Mouse (Mus musculus): ENCODE results near the gene Cisd3. TPM values are rescaled to one million over a fixed set of nuclear protein-coding genes. Genes with fewer than 3 reads are reported as not detected.
"Not testable (repeated sequence)": the region's sequence is repeated elsewhere in the genome, so short reads cannot be mapped to it uniquely, and the experiment has no call there.

The Cisd3 gene
- total RNA-seq (2017), result 2.8 and 5.6 TPM in 2 replicates

DNA sequence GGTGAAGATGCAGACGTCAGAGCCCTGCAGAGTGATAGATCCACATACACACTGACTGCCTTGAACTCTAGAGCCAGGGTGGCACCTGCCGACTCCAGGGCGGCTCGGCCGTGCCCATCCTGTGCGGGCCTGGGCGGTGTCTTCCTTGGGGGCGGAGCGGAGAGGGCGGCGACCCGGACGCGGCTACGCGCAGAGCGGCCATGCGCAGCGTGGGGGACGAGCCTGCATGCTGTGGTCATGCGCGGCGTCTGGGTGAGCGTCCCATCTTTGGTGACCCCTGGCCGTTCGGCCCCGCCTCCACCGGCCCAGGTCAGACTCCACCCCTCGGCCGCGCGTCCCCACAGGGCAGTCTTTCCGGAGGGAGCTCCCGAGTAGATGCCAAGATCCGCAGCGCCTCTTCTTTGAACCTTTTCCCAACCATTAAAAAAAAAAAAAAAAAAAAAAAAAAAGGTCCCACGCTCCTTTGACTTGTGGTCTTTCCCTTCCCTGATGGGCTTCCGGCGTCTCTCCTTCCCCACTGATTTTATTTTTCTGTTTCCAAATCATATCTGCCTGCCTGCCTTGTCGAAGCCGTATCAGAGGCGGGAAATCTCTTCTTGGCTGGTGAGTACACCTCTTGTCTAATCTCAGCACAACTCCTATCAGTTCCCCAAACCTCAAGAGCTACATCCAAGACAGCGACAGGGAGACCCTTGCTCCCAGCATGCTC, at the start of gene Cisd3:
TSS of gene Cisd3 (plus strand) at position 214 of the 709 bp plus-strand sequence.
- peak; percentile 78 for ATAC-seq (replicated peaks; ENCODE audit: low read depth, poor library complexity, severe bottlenecking)

DNA sequence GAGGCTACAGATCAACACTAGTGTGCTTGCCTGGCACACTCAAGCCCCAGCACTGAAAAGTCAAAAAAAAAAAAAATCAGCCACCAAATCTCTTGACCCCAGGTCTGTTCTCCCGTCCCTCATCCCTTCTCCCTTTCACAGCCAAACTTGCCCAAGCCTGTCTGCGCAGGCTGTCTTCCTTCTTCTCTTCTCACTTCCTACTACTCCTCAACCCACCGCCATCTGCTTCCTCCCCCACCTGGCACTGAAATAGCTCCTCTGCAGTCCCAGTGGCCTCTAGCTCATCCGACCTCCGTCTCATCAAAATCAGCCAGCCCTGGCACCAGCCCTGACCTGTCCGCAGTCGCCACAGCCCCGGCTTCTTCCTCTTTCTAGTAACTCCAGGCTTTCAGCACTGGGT, 44.0 kb upstream of the Cisd3 start:
- peak; percentile 92 for ATAC-seq (replicated peaks; ENCODE audit: low read depth, poor library complexity, severe bottlenecking)

DNA sequence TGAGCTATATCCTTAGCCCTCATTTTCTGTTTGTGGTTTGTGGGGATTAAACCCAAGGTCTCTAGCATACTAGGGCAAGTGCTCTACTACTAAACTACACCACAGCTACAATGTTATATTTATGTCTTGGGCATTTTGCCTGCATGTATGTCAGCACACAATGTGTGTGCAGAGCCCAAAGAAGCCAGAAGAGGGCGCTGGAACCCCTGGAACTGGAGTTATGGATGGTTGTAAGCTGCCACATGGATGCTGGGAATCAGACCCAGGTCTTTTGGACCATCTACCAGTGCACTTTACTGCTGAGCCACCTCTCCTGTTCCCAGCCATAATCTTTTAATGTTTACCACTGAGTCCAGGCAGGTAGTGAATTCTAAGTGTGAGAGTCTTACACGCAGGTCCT, 42.9 kb upstream of the Cisd3 start:
- no peak for ATAC-seq (replicated peaks; ENCODE audit: low read depth, poor library complexity, severe bottlenecking)

DNA sequence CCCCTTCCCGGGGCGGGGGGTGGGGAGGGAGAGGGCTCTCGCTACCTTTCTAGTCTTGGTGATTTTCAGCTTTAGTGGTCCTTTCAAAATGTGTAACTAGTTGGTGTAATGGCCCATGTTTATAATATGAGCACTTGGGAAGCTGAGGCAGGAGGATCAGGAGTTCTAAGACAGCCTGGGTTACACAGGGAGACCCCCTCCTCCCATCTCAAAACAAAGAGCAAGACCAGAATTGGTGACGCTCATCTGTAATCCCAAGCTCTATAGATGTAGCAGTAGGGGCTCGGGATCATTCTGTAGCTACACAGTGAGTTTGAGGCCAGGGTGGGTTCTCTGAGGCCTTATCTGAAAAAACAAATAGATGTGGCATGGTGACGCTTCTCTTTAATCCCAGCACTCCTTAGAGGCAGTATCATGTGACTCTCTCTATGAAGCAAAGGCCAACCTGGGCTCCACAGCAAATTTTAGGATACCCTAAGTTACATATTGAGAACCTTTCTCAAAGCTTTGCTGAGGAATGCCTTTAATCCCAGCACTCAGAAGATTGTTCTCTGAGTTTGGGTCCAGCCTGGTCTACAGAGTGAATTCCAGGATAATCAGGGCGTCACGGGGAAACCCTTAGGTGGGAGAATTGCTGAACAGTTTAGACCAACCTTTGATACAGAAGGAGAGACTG, 42.1 kb upstream of the Cisd3 start:
- no peak for ATAC-seq (replicated peaks; ENCODE audit: low read depth, poor library complexity, severe bottlenecking)

DNA sequence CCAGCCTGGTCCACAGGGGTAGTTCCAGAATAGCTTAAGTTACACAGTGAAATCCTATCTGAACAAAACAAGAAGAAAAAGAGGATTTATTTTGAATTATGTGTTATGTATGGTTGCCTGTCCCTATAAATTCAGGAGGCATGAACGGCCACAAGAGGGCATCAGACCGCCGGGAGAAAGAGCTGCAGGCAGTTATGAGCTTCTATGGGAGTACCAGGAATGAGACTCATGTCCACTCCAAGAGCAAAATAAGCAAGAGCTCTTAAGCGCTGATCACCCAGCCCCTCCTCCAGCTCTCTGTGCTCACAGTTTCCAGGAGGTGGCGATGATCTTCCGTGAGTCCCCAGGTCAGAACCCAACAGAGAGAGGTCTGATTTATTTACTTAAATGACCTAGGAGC, 40.8 kb upstream of the Cisd3 start:
- ATAC-seq (replicated peaks; ENCODE audit: low read depth, poor library complexity, severe bottlenecking), result peak; percentile 43; the same call in 1 of the 2 replicates

DNA sequence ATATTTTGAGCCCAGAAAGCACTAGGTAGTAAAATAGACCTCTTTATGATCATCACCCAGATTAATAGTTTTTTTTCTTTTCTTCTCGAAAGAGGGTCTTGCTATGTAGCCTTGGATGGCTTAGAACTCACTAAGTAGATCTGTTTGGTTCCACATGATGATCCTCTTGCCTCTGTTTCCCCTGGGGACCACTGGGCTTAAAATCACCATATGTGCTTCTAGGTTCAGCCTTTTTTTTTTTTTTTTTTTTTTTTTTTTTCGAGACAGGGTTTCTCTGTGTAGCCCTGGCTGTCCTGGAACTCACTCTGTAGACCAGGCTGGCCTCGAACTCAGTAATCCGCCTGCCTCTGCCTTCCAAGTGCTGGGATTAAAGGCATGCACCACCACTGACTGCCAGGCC, 37.1 kb upstream of the Cisd3 start:
- ATAC-seq (replicated peaks; ENCODE audit: low read depth, poor library complexity, severe bottlenecking), result not testable (repeated sequence)

DNA sequence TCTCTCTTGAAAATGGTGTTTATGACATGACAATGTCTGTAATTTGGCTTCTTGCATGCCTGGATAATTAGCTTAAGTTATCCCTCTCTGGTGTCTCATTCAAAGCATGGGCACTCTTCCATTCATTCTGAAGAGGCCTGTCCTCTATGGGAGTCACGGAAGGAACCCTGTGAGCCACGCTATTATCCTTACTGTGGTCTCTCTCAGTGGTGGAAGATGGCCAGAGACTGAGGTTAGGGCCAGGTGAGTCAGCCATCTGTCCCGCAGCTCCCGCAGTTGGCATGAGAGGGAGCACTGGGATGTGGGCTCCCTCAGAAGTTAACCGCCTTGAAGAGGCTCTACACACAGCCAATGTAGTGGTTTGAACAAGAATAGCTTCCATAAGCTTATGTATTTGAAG, 35.3 kb upstream of the Cisd3 start:
- no peak for ATAC-seq (replicated peaks; ENCODE audit: low read depth, poor library complexity, severe bottlenecking)

DNA sequence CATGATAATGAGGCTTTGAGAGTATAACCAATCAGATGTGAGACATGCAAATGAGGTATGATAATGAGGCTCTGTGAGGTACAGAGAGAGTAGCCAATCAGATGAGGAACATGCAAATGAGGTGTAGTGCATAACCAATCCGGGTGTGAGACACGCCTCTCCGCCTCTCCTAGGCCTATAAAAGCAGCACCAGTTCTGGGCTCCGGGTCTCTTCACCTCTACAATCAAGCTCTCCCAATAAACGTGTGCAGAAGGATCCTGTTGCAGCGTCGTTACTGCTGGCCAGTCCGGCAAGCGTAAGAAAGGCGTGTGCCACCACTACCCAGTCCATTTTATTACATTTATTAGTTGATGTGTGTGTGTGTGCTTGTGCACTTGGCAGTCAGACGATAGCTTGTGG, 32.2 kb upstream of the Cisd3 start:
- not testable (repeated sequence) for ATAC-seq (replicated peaks; ENCODE audit: low read depth, poor library complexity, severe bottlenecking)

DNA sequence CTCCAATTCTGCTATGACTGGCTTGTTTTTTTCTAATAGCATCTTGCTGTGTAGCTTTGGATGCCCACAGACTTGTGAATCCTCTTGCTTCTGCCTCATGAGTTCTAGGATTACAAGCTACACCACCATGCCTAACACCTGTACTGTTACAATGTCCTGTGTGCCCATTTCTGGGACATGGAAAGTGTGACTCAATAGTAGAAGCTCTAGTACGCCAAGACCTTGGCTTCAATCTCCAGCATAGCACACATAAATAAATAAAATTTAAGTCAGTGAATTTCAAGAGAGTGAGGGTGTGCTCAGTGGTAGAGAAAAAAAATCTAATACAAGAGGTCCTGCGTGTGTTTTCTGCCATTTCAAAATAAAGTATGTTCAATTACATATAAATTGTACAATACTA, 31.4 kb upstream of the Cisd3 start:
- ATAC-seq (replicated peaks; ENCODE audit: low read depth, poor library complexity, severe bottlenecking), result no peak

DNA sequence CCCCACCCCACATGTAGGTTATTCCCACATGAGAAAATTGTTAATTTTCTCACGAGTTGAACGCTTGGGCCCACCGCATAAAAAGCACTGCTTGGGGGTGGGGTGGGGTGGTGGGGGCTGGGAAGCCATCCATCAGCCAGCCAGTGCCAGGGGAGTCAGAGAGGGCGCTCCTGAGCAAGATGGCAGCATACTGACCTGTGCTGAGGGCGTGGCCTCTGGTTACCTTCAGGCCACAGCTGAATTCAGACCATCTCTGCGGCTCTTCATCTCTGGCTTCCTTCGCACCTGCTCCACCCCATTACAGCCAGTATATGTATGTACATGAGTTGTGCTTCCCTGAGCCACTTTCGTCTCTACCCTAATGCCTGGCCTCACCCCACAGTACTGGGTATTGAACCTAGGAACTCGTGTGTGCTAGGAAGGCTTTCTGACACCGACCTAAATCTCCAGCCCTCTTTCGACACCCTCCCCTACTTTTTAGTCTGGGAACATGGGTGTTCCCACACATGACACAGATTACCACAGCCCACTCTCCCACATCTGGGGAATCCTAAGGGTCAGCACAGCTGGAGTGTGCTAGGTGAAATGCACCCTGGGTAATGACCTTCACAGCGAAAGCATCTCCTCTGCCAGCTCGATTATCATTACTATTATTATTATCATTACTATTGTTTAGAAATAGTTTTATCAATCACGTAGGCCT, 29.2 kb upstream of the Cisd3 start:
- no peak for ATAC-seq (replicated peaks; ENCODE audit: low read depth, poor library complexity, severe bottlenecking)

DNA sequence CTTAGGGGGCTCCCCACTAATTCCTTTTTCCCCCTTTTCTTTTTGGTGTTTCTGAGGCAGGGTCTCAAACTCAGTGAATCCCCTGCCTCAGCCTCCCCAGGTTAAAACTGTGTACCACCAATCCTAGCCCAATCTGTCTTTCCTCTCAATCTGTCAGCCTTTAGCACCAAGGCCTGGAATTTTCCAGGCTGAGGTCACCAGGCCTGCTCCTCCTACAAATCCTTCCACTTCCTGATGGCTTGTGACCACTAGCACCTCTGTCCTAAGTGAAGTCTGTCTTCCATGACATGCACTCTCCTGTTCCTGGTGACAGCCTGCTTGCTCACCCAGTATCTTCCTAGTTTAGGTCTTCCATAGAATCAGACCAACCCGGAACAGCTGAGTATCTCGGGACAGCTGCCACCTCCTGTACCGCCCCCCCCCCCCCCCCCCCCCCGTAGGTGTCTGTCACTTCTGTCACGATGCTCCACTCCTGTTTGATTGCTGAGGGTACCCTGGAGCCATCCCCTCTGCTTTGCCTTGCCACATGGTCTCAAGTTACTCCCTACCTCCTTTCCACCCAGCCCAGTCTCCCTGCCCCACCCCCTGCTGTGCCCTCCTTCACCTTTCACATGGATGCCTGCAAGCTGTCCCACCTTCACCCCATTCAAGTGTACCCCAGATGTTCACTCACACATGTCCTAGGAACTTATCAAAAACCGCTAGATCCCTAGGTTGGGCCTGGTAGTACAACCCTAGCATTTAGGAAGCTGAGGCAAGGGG, 28.3 kb upstream of the Cisd3 start:
- no peak for ATAC-seq (replicated peaks; ENCODE audit: low read depth, poor library complexity, severe bottlenecking)

DNA sequence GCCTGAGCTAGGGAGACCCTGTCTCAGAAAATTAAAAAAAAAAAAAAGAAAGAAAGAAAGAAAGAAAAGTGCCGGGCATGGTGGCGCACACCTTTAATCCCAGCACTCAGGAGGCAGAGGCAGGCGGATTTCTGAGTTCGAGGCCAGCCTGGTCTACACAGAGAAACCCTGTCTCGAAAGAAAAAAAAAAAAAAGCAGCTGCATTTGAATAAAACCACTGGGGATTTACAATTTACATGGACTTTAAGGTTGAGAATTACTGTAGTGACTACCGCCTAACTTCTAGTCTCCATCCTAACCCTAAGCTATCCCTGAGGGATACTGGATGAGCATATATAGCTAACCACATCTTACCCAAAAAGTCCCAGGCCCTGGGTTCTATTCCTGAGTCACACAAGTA, 27.7 kb upstream of the Cisd3 start:
- not testable (repeated sequence) for ATAC-seq (replicated peaks; ENCODE audit: low read depth, poor library complexity, severe bottlenecking)

DNA sequence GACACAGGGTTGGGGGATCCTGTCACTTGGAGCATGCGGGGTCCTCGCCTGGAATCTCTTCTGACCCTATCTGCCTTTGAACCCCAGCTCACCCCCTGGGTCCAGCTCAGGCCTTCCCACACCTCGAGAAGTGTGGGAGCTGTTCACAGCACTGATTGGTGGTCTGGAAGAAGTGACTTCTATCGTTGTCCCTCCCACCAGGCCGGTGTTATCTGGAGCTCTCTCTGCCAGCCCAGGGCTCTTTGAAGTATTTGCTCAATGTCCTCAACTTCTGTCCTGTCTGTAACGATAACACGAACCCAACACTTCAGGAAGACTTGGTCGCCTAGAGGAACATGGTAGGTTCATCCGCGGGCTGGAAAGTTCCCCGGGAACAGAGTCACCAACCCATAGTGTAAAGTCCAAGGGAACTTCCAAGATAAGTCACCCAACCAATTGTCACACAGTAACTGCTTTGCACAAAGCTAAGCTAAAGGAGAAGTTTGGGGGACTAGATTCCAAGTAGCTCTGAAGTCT, 26.8 kb upstream of the Cisd3 start:
- ATAC-seq (replicated peaks; ENCODE audit: low read depth, poor library complexity, severe bottlenecking), result no peak

DNA sequence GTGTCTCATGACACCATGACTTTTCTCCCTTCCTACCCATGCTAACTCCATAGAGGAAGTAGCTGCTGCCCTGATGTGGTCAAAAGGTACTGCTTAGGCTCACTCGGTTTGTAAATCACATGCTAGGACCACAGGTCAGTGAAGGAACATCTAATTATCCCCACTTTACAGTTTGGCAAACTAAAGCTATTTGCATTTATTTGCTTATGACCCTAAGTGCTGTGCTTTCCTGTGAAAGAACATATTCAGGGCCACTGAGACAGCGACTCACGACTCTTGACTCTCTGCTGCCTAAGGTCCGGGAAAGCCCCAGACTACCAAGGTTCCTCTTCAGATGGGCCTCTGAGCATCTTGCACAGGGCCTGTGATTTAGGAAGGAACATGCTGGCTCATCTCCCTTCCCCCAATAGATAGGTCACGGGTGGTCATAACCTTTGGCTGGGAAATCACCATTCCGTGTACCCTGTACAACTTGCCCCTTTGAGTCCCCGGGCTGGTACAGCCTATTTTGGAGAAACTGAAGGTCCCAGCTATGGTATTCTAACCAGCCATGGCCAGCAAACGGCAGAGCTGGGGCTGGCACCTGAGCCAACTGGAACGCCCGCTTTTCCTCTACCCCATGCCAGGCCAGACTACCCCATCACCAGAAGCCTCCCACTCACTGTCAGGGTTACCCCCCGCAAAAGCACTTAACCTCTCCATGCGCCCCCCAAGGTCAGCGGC, 26.2 kb upstream of the Cisd3 start:
- peak; percentile 48 for ATAC-seq (replicated peaks; ENCODE audit: low read depth, poor library complexity, severe bottlenecking)

DNA sequence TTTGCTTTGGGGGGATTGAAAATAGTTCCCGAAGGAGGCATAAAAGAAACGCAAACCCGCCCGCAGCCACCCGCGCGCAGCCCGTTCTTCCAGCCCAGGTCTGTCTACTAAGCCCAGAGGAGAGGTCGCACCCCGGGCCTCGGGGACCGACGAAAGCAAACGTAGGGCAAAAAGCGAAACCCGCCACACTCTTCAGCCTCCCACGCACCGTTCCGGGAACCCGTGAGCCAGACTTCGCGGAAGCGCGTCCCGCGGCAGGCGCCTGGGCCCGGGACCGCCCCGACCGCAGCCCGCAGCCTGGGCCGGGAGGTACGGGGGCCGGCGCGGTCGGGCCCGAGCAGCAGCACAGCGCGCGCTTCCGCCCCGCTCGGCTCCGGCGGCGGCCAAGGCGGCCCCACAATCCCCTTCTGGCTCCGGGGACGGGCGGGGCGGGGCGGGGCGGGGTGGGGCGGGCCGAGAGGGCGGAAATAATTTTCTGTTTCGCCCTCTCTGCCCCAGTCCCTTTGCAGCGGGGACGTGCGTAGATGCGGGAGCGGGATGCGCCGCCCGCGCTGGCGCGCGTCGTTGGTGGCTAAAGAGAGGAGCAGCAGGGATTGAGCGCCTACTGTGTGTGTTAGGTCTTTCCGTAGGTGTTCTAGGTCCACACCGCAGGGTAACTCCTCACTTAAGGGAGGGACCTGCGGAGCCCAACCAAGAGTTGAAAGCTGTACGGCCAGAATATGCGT, 25.5 kb upstream of the Cisd3 start:
- ATAC-seq (replicated peaks; ENCODE audit: low read depth, poor library complexity, severe bottlenecking), result peak; percentile 35

DNA sequence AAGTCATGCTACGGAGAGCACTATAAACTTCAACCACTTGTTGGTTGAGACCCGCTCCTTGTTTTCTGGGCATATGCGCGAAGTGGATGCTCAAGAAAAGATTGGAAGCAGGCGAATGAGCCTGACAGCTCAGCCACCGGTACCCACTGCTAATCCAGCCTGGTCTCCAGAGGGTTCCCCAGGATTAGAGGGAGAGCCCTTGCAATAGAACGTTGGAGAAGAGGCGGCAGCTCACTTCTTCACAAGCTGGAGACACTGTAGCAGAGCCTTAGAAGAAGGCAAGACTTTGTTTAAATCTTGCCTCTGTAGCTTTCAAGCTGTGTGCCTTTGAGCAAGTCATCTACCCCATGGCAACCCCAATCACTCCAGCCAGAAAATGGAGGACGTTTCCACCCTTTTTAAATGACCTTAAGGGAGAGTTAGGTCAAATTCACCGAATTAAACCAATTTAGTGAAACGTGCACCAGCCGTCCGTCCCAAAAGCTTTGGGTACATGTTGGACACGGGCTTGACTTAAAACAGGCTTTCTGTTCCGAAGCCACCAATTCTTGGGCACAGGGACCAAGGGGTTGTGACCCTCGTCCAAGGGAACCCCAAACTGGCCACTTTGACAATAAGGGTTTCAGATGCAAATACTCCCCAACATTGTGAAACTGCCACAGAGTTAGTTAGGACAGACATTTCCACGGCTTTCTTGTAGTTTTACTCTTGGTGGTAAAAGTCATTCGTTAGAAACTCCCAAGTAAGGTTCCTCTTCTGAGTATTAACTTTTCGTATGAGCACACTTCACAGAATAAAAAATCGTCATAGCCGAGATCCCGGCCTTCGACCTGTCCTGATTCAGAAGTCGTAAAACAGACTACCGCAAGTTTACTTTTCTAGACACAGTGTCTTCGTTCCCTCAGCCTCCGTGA, 24.6 kb upstream of the Cisd3 start:
- no peak for ATAC-seq (replicated peaks; ENCODE audit: low read depth, poor library complexity, severe bottlenecking)

DNA sequence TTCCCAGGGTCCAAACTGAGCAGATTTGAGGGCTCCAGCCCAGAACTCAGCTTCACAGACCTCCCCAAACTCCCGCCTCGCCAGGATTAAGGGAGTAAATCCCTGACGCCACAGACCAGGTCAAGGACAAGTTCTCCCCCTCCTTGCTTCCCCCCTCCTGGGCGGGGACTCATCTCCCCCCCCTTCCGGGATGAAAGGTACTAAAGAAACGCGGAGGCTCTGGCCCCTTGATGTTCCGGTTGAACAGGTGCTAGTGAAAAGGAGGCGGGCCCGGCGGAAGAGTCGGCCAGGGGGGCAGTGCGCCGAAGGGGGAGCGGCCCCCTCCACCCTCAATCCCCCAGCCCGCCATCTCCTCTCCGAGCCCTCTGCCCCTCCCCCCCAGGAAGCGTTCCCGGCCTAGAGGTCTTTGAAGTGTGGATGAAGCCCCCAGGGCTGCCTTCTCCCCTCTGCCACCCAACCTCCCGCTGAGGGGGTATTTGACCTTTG, 23.9 kb upstream of the Cisd3 start:
- ATAC-seq (replicated peaks; ENCODE audit: low read depth, poor library complexity, severe bottlenecking), result no peak
